Comparison of ENCODE assay signal across 8 mouse cellular contexts in the genomic region with DNA sequence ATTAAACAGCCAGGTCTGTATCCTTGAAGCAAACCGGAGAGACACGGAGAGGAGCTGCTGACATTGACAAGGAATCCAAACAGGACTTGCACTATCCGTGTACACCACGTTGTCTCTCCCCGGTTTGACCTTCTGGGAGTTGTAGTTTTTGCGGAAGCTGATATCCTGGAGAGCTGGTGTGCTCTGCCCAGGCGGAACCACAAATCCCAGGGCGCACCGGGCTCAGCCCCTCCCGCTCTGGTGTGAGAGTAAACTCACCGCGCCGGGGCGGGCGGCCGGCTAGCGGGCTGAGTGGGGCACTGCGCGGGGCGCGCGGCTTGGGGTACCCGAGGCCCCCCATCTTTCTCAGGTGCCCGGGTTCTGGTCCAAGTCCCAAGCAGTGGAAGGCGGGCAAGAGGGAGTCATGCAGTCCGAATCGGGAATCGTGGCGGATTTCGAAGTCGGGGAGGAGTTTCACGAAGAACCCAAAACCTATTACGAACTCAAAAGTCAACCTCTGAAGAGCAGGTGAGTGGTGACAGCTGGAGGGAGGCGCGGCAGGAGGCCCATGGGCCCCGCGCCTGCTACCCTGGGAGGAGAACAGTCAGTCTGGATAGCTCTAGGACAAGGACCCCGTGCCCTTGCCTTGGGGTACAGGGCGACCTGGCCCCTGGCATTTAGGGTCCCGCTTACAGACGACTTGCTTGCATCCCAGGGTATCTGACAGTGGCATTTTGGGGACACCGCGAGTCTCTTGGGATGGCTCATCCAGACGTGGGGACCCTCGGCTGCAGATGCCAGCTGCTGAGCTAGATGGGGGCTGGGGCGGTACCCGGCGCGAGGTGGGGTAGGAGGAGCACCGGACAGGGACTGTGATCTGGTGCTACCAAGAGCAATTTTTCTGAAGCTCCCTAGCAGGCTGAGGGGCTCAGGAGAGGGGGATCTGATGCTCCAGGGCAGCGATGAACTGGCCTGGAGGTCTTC. TPM values are rescaled to one million over a fixed set of nuclear protein-coding genes. Genes with fewer than 3 reads are reported as not detected.
DNase-seq lines count a peak whose midpoint lies in the region; ATAC-seq and TF ChIP-seq lines count a peak whose summit lies in the region.

A gene (plus strand): TSS at position 272 of the 963 bp plus-strand sequence.

- no peaks in the 10 kb centered on the region for H3K4me1 ChIP-seq in hindbrain, postnatal 0 days (ENCODE audit: insufficient read depth, low read length)

- H3K9ac ChIP-seq in hindbrain, postnatal 0 days (replicated peaks; ENCODE audit: low read length): peak within 1 kb of the TSS; percentile 52

- peak; percentile 45 for TF ChIP-seq CTCF in gastrocnemius, adult 2 months (IDR thresholded peaks at IDR 0.05)
- TF ChIP-seq CTCF in hindbrain, postnatal 0 days (IDR thresholded peaks at IDR 0.05; ENCODE audit: low read depth): no peak
- peak; percentile 39; the same call in 1 of the 2 replicates for TF ChIP-seq CTCF in left cerebral cortex, adult 2 months (IDR thresholded peaks at IDR 0.05)

- peak within 1 kb of the TSS; percentile 100 for H3K4me2 ChIP-seq in hindbrain, postnatal 0 days (ENCODE audit: low read depth, low read length)

- peak; percentile 98 for ATAC-seq in common myeloid progenitor, adult 5-6 weeks (replicated peaks; ENCODE audit: low read depth, poor library complexity, severe bottlenecking)
- peak; percentile 99 for ATAC-seq in hindbrain, postnatal 0 days
- ATAC-seq in megakaryocyte, adult 5-6 weeks (ENCODE audit: poor library complexity, severe bottlenecking): peak; percentile 98

- peak within 1 kb of the TSS; percentile 90 for H3K27ac ChIP-seq in gastrocnemius, adult 2 months
- H3K27ac ChIP-seq in hindbrain, postnatal 0 days: no peak within 1 kb of the TSS
- H3K27ac ChIP-seq in left cerebral cortex, adult 2 months: peak within 1 kb of the TSS; percentile 42; the same call in 1 of the 2 replicates

- H3K4me3 ChIP-seq in gastrocnemius, adult 2 months: peak within 1 kb of the TSS; percentile 98
- H3K4me3 ChIP-seq in hindbrain, postnatal 0 days (ENCODE audit: low read length): peak within 1 kb of the TSS; percentile 68
- peak within 1 kb of the TSS; percentile 97 for H3K4me3 ChIP-seq in left cerebral cortex, adult 2 months

- H3K9me3 ChIP-seq in hindbrain, postnatal 0 days (ENCODE audit: low read length): no peaks in the 10 kb centered on the region

- peak; percentile 95 for DNase-seq in ZHBTc4 (ENCODE audit: low read depth, low spot score)
- peak; percentile 96 for DNase-seq in gastrocnemius, adult 2 months
- peak; percentile 95 for DNase-seq in hindbrain, postnatal 0 days (ENCODE audit: low spot score)
- DNase-seq in left cerebral cortex, adult 2 months (ENCODE audit: extremely low spot score in 1 of 2, low spot score in 2 of 2): peak; percentile 89 to 91
- peak; percentile 93 to 95 for DNase-seq in right cerebral cortex, adult 2 months (ENCODE audit: low spot score in 2 of 2)
- DNase-seq in urinary bladder, postnatal 14 days (ENCODE audit: low spot score): peak; percentile 90

- intact Hi-C loops in gastrocnemius, adult 2 months (cut with DNase I): loop anchor here (5.0 kb wide), 1 partner anchor 75 kb away; no protein-coding TSS in a partner anchor
- intact Hi-C loops in left cerebral cortex, adult 2 months (cut with DNase I): no loop called here

- H3K36me3 ChIP-seq in hindbrain, postnatal 0 days (ENCODE audit: insufficient read depth, low read length): no peaks in the 10 kb centered on the region

- WGBS in hindbrain, postnatal 0 days: under 1% methylated on average over 51 of the region's 51 CpGs

- no peaks in the 10 kb centered on the region for H3K27me3 ChIP-seq in hindbrain, postnatal 0 days (ENCODE audit: insufficient read depth, low read length)

RNA-seq across cellular contexts. Expression of the gene that starts here (rescaled TPM):
- total RNA-seq in common myeloid progenitor, adult 5-6 weeks (2017): 4.5 and 6.3 TPM in 2 replicates
- 10 to 100 TPM; 14.4 to 21.6 TPM for total RNA-seq in gastrocnemius, adult 2 months (2021)
- total RNA-seq in hindbrain, postnatal 0 days (2014; rRNA removed): 5.6 and 7.0 TPM in 2 replicates
- 2.6 and 3.1 TPM in 2 replicates for polyA plus RNA-seq in hindbrain, postnatal 0 days (2015; fragmentation: Nextera tagmentation; extraction: Ambion mirVana)
- total RNA-seq in left cerebral cortex, adult 2 months (2021): 1 to 10 TPM; 7.8 to 8.2 TPM
- total RNA-seq in megakaryocyte, adult 5-6 weeks (2015): 11.1 and 15.6 TPM in 2 replicates
- total RNA-seq in megakaryocyte, adult 5-6 weeks (2017): 8.8 and 14.4 TPM in 2 replicates
